Mouse (Mus musculus): ENCODE measurements around the gene Zfp969. TPM values are rescaled to one million over a fixed set of nuclear protein-coding genes. Genes with fewer than 3 reads are reported as not detected.
"Not testable (repeated sequence)": the region's sequence is repeated elsewhere in the genome, so short reads cannot be mapped to it uniquely, and the experiment has no call there.

Gene Zfp969
- polyA plus RNA-seq (2012; rRNA removed) = not detected in 2 replicates

DNA sequence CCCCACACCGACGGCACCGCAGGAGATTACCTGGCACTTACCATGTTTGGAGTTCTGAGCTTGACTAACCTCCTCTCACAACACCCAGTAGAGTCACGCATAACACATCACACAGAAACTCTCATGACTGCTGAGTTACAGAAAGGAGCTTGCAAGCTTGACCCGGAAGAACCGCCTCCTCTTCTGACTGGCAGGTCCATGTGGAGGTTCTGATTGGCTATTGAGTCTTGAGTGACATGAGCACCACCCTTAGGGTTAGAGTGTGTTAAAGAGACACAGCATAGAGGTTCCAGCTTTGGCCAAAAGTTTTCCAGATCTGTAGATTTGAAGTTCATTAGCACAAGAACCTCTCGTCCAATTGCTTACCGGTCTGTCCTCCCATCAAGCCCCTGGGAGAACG lies at the start of gene Zfp969:
Gene Zfp969, minus strand, starts transcription at position 101 of the 400 bp plus-strand sequence.
- H3K27ac ChIP-seq (ENCODE audit: insufficient read depth, low read length); H3K4me1 ChIP-seq (ENCODE audit: control insufficient read depth, insufficient read depth, low read length); H3K4me3 ChIP-seq (ENCODE audit: insufficient read depth, low read length): not testable (repeated sequence)

DNA sequence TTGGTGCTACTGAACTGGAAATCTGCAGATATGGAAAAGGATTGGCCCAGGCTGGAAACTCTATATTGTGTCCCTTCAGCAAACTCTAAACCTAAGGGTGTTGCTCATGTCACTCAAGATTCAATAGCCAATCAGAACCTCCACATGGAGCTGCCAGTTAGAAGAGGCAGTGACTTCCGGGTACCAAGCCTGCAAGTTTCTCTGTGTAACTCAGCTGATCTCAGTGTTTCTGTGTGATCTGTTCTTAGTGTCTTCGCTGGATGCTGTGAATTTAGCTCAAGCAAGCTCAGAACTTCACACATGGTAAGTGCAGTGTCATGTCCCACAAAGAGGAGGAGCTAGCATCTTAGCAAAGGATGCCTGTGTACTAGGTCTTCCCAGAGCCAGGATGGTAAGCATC lies 37.8 kb upstream of the Zfp969 start, which contains the start of gene Gm2007:
Gene Gm2007, plus strand, starts transcription at position 301 of the 400 bp plus-strand sequence.
- not testable (repeated sequence) for H3K4me1 ChIP-seq (ENCODE audit: control insufficient read depth, insufficient read depth, low read length); H3K4me3 ChIP-seq (ENCODE audit: insufficient read depth, low read length); H3K27ac ChIP-seq (ENCODE audit: insufficient read depth, low read length)

DNA sequence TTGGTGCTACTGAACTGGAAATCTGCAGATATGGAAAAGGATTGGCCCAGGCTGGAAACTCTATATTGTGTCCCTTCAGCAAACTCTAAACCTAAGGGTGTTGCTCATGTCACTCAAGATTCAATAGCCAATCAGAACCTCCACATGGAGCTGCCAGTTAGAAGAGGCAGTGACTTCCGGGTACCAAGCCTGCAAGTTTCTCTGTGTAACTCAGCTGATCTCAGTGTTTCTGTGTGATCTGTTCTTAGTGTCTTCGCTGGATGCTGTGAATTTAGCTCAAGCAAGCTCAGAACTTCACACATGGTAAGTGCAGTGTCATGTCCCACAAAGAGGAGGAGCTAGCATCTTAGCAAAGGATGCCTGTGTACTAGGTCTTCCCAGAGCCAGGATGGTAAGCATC lies 59.8 kb downstream of the Zfp969 start, which contains the start of gene Gm11007:
Gene Gm11007, plus strand, starts transcription at position 301 of the 400 bp plus-strand sequence.
- H3K4me1 ChIP-seq (ENCODE audit: control insufficient read depth, insufficient read depth, low read length); H3K27ac ChIP-seq (ENCODE audit: insufficient read depth, low read length); H3K4me3 ChIP-seq (ENCODE audit: insufficient read depth, low read length): not testable (repeated sequence)

Other genes with a start within 250 kb of the Zfp969 start
- 3.1 and 3.5 TPM in 2 replicates for gene Zfp965, start 233.7 kb downstream of the Zfp969 start, polyA plus RNA-seq (2012; rRNA removed)
- gene Gm11007, start 59.7 kb downstream of the Zfp969 start, polyA plus RNA-seq (2012; rRNA removed) = not detected in 2 replicates
- not detected in 2 replicates for gene Gm2007, start 37.9 kb upstream of the Zfp969 start, polyA plus RNA-seq (2012; rRNA removed)
- gene Gm14288, start 97.4 kb upstream of the Zfp969 start, polyA plus RNA-seq (2012; rRNA removed) = 5.9 and 6.8 TPM in 2 replicates
- gene Gm6710, start 165.6 kb upstream of the Zfp969 start, polyA plus RNA-seq (2012; rRNA removed) = 8.2 and 9.1 TPM in 2 replicates
- 3.4 and 3.8 TPM in 2 replicates for gene Zfp966, start 227.5 kb upstream of the Zfp969 start, polyA plus RNA-seq (2012; rRNA removed)

All from cortical plate, adult 2 months (tissue).